Mouse (Mus musculus) heart, postnatal 36 days (tissue): ENCODE data around the gene Upk1a. TPM values are rescaled to one million over a fixed set of nuclear protein-coding genes. Genes with fewer than 3 reads are reported as not detected.

Source experiments
- microRNA-seq, 2 experiments: library from miRNA; unstranded; fragments of <30 nt; microRNA quantifications; one replicate each; pipeline ENCODE4 v1.2.0; 2021; ENCODE audit warnings: borderline number of aligned reads in 2 of 2
- total RNA-seq, 2 experiments: library from RNA; stranded (reverse); gene quantifications; 2 replicates each; pipeline ENCODE4 v1.2.3; 2021

Upk1a gene
- total RNA-seq, 2 experiments from 2014 or later, result 0.19 to 0.56 TPM

Small RNA genes lying within 50 kb of the gene (microRNA-seq; reads per million reads assigned to microRNA genes)
- 0 to 1.3 reads per million in 2 experiments for gene Mir3569

Other genes starting within 250 kb of the Upk1a start
- gene Tyrobp, start 199.1 kb downstream of the Upk1a start, total RNA-seq, result 10 to 100 TPM; 22.1 to 22.4 TPM
- gene Hcst, start 193.0 kb downstream of the Upk1a start, total RNA-seq, result not detected
- under 1 TPM; 0.27 to 0.28 TPM for gene Nfkbid, start 191.1 kb downstream of the Upk1a start, total RNA-seq
- 1 to 10 TPM; 2.7 to 3.1 TPM for gene Aplp1, start 167.3 kb downstream of the Upk1a start, total RNA-seq
- gene Kirrel2, start 155.2 kb downstream of the Upk1a start, total RNA-seq, result not detected
- not detected for gene Nphs1, start 154.5 kb downstream of the Upk1a start, total RNA-seq
- gene Prodh2, start 119.2 kb downstream of the Upk1a start, total RNA-seq, result not detected
- under 1 TPM; 0.56 to 0.89 TPM for gene Arhgap33, start 77.8 kb downstream of the Upk1a start, total RNA-seq
- 100 to 1,000 TPM; 749 to 757 TPM for gene Hspb6, start 60.7 kb downstream of the Upk1a start, total RNA-seq
- gene Proser3, start 60.5 kb downstream of the Upk1a start, total RNA-seq, result 1 to 10 TPM; 3.3 to 5.4 TPM
- gene Lin37, start 53.0 kb downstream of the Upk1a start, total RNA-seq, result 10 to 100 TPM; 13.4 to 16.0 TPM
- 10 to 100 TPM; 62.9 to 63.4 TPM for gene U2af1l4, start 49.5 kb downstream of the Upk1a start, total RNA-seq
- gene Gm49396, start 49.5 kb downstream of the Upk1a start, total RNA-seq, result 1 to 10 TPM; 1.4 to 1.6 TPM
- 10 to 100 TPM; 75.8 to 81.6 TPM for gene Psenen, start 49.2 kb downstream of the Upk1a start, total RNA-seq
- gene Igflr1, start 47.4 kb downstream of the Upk1a start, total RNA-seq, result 1 to 10 TPM in 1 of 2 experiments, under 1 TPM in 1; 0.67 to 1.2 TPM
- 10 to 100 TPM; 18.5 to 20.5 TPM for gene Kmt2b, start 24.1 kb downstream of the Upk1a start, total RNA-seq
- gene Zbtb32, start 13.9 kb downstream of the Upk1a start, total RNA-seq, result not detected
- gene Cox6b1, start 13.3 kb upstream of the Upk1a start, total RNA-seq, result 1,000 to 10,000 TPM; 4,758 to 4,785 TPM
- not detected for gene Etv2, start 23.0 kb upstream of the Upk1a start, total RNA-seq
- gene Rbm42, start 37.5 kb upstream of the Upk1a start, total RNA-seq, result 10 to 100 TPM; 51.9 to 54.5 TPM
- gene Haus5, start 52.1 kb upstream of the Upk1a start, total RNA-seq, result 1 to 10 TPM; 6.0 to 6.4 TPM
- gene Pmis2, start 58.8 kb upstream of the Upk1a start, total RNA-seq, result under 1 TPM in 1 of 2 experiments, not detected in 1; 0.49 TPM
- not detected for gene 2200002J24Rik, start 86.1 kb upstream of the Upk1a start, total RNA-seq
- gene Atp4a, start 99.4 kb upstream of the Upk1a start, total RNA-seq, result under 1 TPM in 1 of 2 experiments, not detected in 1; 0.14 TPM
- gene Tmem147, start 116.7 kb upstream of the Upk1a start, total RNA-seq, result 100 to 1,000 TPM; 236 to 272 TPM
- not detected for gene Gapdhs, start 130.8 kb upstream of the Upk1a start, total RNA-seq
- gene Sbsn, start 138.6 kb upstream of the Upk1a start, total RNA-seq, result 1 to 10 TPM; 1.7 to 2.9 TPM
- 1 to 10 TPM in 1 of 2 experiments, under 1 TPM in 1; 0.73 to 3.4 TPM for gene Dmkn, start 150.9 kb upstream of the Upk1a start, total RNA-seq
- not detected for gene Krtdap, start 175.0 kb upstream of the Upk1a start, total RNA-seq
- under 1 TPM in 1 of 2 experiments, not detected in 1; 0.14 TPM for gene Ffar2, start 210.9 kb upstream of the Upk1a start, total RNA-seq
- gene Ffar3, start 243.3 kb upstream of the Upk1a start, total RNA-seq, result not detected
- not detected for gene Ffar1, start 248.7 kb upstream of the Upk1a start, total RNA-seq